Comparison of ENCODE assay signal across 11 mouse cellular contexts in genomic region chr19:3907876-3908660, GRCm38 (mm10). TPM values are rescaled to one million over a fixed set of nuclear protein-coding genes. Genes with fewer than 3 reads are reported as not detected.
DNase-seq lines count a peak whose midpoint lies in the region; ATAC-seq and TF ChIP-seq lines count a peak whose summit lies in the region.
"Had no signal": no experiment of that assay in that cellular context is flagged by ENCODE, and none has a peak within 500 bp of the region (broad histone marks: within the 10 kb centered on the region; RNA-seq: fewer than 3 reads in every experiment).

No protein-coding gene starts in this region.

- peak overlapping the region; percentile 81; the same call in 1 of the 2 replicates for H3K27ac ChIP-seq in gastrocnemius, adult 2 months
- no peak overlapping the region for H3K27ac ChIP-seq in lung, embryonic 15.5 days
- no peak overlapping the region; the same call in 1 of the 2 replicates for H3K27ac ChIP-seq in limb, embryonic 10.5 days
- no peak overlapping the region for H3K27ac ChIP-seq in neural tube, embryonic 15.5 days (replicated peaks)
- H3K27ac ChIP-seq: forebrain, embryonic 12.5 days had no signal

- H3K27me3 ChIP-seq in lung, embryonic 15.5 days, result no peaks in the 10 kb centered on the region
- H3K27me3 ChIP-seq in limb, embryonic 10.5 days (ENCODE audit: low read depth, poor library complexity, severe bottlenecking), result no peaks in the 10 kb centered on the region
- no peaks in the 10 kb centered on the region for H3K27me3 ChIP-seq in neural tube, embryonic 15.5 days (replicated peaks)

- peak; percentile 15 for DNase-seq in gastrocnemius, adult 2 months
- no peak for DNase-seq in gastrocnemius, postnatal 36 days
- DNase-seq in lung, postnatal 10 days, result no peak
- DNase-seq in limb, embryonic 10.5 days (ENCODE audit: low spot score), result no peak
- no peak for DNase-seq in spleen, postnatal 14 days (ENCODE audit: low spot score in 2 of 2)
- no peak for DNase-seq in cerebellum, postnatal 14 days
- DNase-seq: B cell, adult 2 months had no signal

- peak overlapping the region; percentile 73 for H3K4me3 ChIP-seq in gastrocnemius, adult 2 months
- no peak overlapping the region for H3K4me3 ChIP-seq in lung, embryonic 15.5 days
- peak overlapping the region; percentile 58; the same call in 1 of the 2 replicates for H3K4me3 ChIP-seq in limb, embryonic 10.5 days
- no peak overlapping the region for H3K4me3 ChIP-seq in neural tube, embryonic 15.5 days (replicated peaks)

- 72% methylated on average over 8 of the region's 8 CpGs for whole genome bisulfite sequencing in lung, embryonic 15.5 days
- WGBS in limb, embryonic 10.5 days, result 84% methylated on average over 8 of the region's 8 CpGs
- 81% methylated on average over 8 of the region's 8 CpGs for WGBS in neural tube, embryonic 15.5 days

- H3K4me2 ChIP-seq in lung, embryonic 15.5 days, result peak overlapping the region; percentile 76
- peak overlapping the region; percentile 83 for H3K4me2 ChIP-seq in neural tube, embryonic 15.5 days

- H3K4me1 ChIP-seq in lung, embryonic 15.5 days, result peaks cover 49% of the 10 kb centered on the region
- peaks cover 51% of the 10 kb centered on the region for H3K4me1 ChIP-seq in limb, embryonic 10.5 days
- H3K4me1 ChIP-seq in neural tube, embryonic 15.5 days, result peaks cover 40% of the 10 kb centered on the region

- peaks cover 34% of the 10 kb centered on the region for H3K36me3 ChIP-seq in lung, embryonic 15.5 days
- H3K36me3 ChIP-seq in limb, embryonic 10.5 days, result peaks cover 51% of the 10 kb centered on the region
- peaks cover 29% of the 10 kb centered on the region for H3K36me3 ChIP-seq in neural tube, embryonic 15.5 days

- H3K9me3 ChIP-seq in lung, embryonic 15.5 days, result no peaks in the 10 kb centered on the region
- no peaks in the 10 kb centered on the region for H3K9me3 ChIP-seq in limb, embryonic 10.5 days (replicated peaks)
- no peaks in the 10 kb centered on the region for H3K9me3 ChIP-seq in neural tube, embryonic 15.5 days (replicated peaks)
- H3K9me3 ChIP-seq: forebrain, embryonic 12.5 days had no signal

- no peak for ATAC-seq in lung, embryonic 15.5 days (ENCODE audit: borderline replicate concordance, extremely low read depth, low FRiP score, low TSS enrichment)
- ATAC-seq in neural tube, embryonic 15.5 days (ENCODE audit: low FRiP score), result no peak

- TF ChIP-seq CTCF in gastrocnemius, adult 2 months (IDR thresholded peaks at IDR 0.05), result no peak

- no peak overlapping the region for H3K9ac ChIP-seq in lung, embryonic 15.5 days
- H3K9ac ChIP-seq in neural tube, embryonic 15.5 days (replicated peaks), result no peak overlapping the region

- intact Hi-C loops in gastrocnemius, adult 2 months (cut with DNase I), result no loop called here
- intact Hi-C loops in gastrocnemius, postnatal 36 days (cut with DNase I), result no loop called here

RNA-seq across cellular contexts. Expression of gene Tcirg1, which starts 1.1 kb away (rescaled TPM):
- 1 to 10 TPM; 5.1 to 5.8 TPM for total RNA-seq in gastrocnemius, adult 2 months (2021)
- 1 to 10 TPM; 4.8 to 5.9 TPM for total RNA-seq in gastrocnemius, postnatal 36 days (2021)
- polyA plus RNA-seq in lung, embryonic 15.5 days (2015; fragmentation: Nextera tagmentation; extraction: Ambion mirVana), result 46.6 and 53.1 TPM in 2 replicates
- polyA plus RNA-seq in limb, embryonic 10.5 days (2016; fragmentation: Nextera tagmentation; extraction: Ambion mirVana), result 27.9 and 39.4 TPM in 2 replicates
- polyA plus RNA-seq in neural tube, embryonic 15.5 days (2015; fragmentation: Nextera tagmentation; extraction: Ambion mirVana), result 20.3 and 29.0 TPM in 2 replicates

RNA-seq across cellular contexts. Expression of gene Ndufs8, which starts 4.5 kb away (rescaled TPM):
- total RNA-seq in gastrocnemius, adult 2 months (2021), result 100 to 1,000 TPM; 211 to 334 TPM
- 100 to 1,000 TPM; 242 to 273 TPM for total RNA-seq in gastrocnemius, postnatal 36 days (2021)
- 303 and 306 TPM in 2 replicates for polyA plus RNA-seq in lung, embryonic 15.5 days (2015; fragmentation: Nextera tagmentation; extraction: Ambion mirVana)
- 249 and 273 TPM in 2 replicates for polyA plus RNA-seq in limb, embryonic 10.5 days (2016; fragmentation: Nextera tagmentation; extraction: Ambion mirVana)
- polyA plus RNA-seq in neural tube, embryonic 15.5 days (2015; fragmentation: Nextera tagmentation; extraction: Ambion mirVana), result 308 and 330 TPM in 2 replicates

RNA-seq across cellular contexts. Expression of gene Aldh3b1, which starts 21.5 kb away (rescaled TPM):
- total RNA-seq in gastrocnemius, adult 2 months (2021), result under 1 TPM; 0.77 to 0.98 TPM
- total RNA-seq in gastrocnemius, postnatal 36 days (2021), result 1 to 10 TPM in 1 of 2 experiments, under 1 TPM in 1; 0.92 to 1.6 TPM
- 3.5 and 4.6 TPM in 2 replicates for polyA plus RNA-seq in lung, embryonic 15.5 days (2015; fragmentation: Nextera tagmentation; extraction: Ambion mirVana)
- 0.20 and 0.33 TPM in 2 replicates for polyA plus RNA-seq in limb, embryonic 10.5 days (2016; fragmentation: Nextera tagmentation; extraction: Ambion mirVana)
- polyA plus RNA-seq in neural tube, embryonic 15.5 days (2015; fragmentation: Nextera tagmentation; extraction: Ambion mirVana), result 2.5 and 3.8 TPM in 2 replicates

RNA-seq across cellular contexts. Expression of gene Unc93b1, which starts 26.9 kb away (rescaled TPM):
- 1 to 10 TPM; 3.6 to 6.4 TPM for total RNA-seq in gastrocnemius, adult 2 months (2021)
- 1 to 10 TPM; 5.1 to 7.7 TPM for total RNA-seq in gastrocnemius, postnatal 36 days (2021)
- polyA plus RNA-seq in lung, embryonic 15.5 days (2015; fragmentation: Nextera tagmentation; extraction: Ambion mirVana), result 18.4 and 22.3 TPM in 2 replicates
- polyA plus RNA-seq in limb, embryonic 10.5 days (2016; fragmentation: Nextera tagmentation; extraction: Ambion mirVana), result 5.4 and 6.7 TPM in 2 replicates
- 15.0 and 20.6 TPM in 2 replicates for polyA plus RNA-seq in neural tube, embryonic 15.5 days (2015; fragmentation: Nextera tagmentation; extraction: Ambion mirVana)

RNA-seq across cellular contexts. Expression of gene Aldh3b3, which starts 50.4 kb away (rescaled TPM):
- total RNA-seq in gastrocnemius, adult 2 months (2021), result not detected
- total RNA-seq in gastrocnemius, postnatal 36 days (2021), result not detected
- polyA plus RNA-seq in lung, embryonic 15.5 days (2015; fragmentation: Nextera tagmentation; extraction: Ambion mirVana), result 0.11 and 0.13 TPM in 2 replicates
- polyA plus RNA-seq in limb, embryonic 10.5 days (2016; fragmentation: Nextera tagmentation; extraction: Ambion mirVana), result not detected in 2 replicates
- not detected in 2 replicates for polyA plus RNA-seq in neural tube, embryonic 15.5 days (2015; fragmentation: Nextera tagmentation; extraction: Ambion mirVana)
- total RNA-seq: layer of hippocampus, adult 8-10 months had no signal
- polyA plus RNA-seq: forebrain, embryonic 12.5 days had no signal

Comparison
In these comparisons a context has a peak if more than half of its experiments do, and no peak if none do; other contexts are left out.
1. H3K4me3 ChIP-seq: peak in gastrocnemius, adult 2 months (single experiment) and limb, embryonic 10.5 days (single experiment); none in lung, embryonic 15.5 days (single experiment) and neural tube, embryonic 15.5 days (single experiment).